Mouse (Mus musculus): ENCODE results near the gene Smdt1.

DNA sequence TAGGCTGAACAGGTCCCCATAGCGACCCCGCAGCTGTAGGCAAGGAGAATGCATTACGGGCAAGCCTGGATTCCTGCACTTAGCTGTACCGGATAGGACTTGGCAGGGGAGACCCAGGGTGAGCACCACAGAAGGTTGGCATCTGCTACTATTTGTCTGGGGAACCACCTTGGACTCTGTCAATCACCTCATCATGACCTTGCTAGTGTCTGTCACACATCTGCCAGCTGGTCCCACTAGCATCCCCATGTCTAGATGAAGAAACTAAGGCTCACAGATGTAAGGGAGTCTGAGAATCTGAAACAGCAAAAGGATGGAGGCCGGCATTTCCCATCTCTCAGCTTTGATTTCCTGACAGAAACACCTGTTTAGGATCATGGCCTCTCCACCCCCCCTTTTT lies 35.7 kb downstream of the Smdt1 start:
- TF ChIP-seq CTCF (IDR thresholded peaks at IDR 0.05; ENCODE audit: low read depth, low read length) (no peak), POLR2A (IDR thresholded peaks at IDR 0.05; ENCODE audit: extremely low read depth, insufficient read depth, low read length) (no peak)

All from liver, adult 2 months (tissue).